Mouse (Mus musculus): ENCODE data around the gene Gale. TPM values are rescaled to one million over a fixed set of nuclear protein-coding genes. Genes with fewer than 3 reads are reported as not detected.
"Not testable (repeated sequence)": the region's sequence is repeated elsewhere in the genome, so short reads cannot be mapped to it uniquely, and the experiment has no call there.

The Gale gene
- total and polyA plus RNA-seq, 3 experiments, result 23.8 to 40.5 (median 32.9) TPM

DNA sequence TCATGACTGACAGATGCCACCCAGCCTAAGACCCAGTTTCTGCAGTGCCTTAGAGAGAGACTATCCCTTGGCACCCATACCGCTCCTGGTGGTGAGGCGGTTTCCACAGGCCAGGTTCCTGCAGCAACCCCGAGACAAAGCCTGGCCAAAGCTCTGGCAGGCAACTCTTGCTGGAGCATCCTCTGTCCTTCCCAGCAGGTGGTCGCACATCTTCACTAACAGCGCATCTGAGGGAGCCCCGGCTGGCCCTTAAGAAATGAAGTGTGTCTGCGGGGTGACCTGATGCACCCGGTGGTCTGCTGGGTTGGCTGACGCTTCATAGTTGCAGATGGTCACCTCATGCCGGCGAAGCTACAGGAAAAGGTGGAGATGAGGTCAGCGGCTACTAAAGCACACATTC lies 12.6 kb downstream of the Gale start:
- Histone ChIP-seq H3K9me3 (replicated peaks; ENCODE audit: low read length) (no peaks in the 10 kb centered on the region), H3K4me1 (ENCODE audit: control insufficient read depth in 1 of 2, insufficient read depth in 2 of 2) (peaks cover 3 to 17% of the 10 kb centered on the region in 2 experiments), H3K4me2 (ENCODE audit: insufficient read depth, low read depth, poor library complexity, severe bottlenecking) (no peak overlapping the region), H3K27me3 (replicated peaks) (no peaks in the 10 kb centered on the region), H3K36me3 (replicated peaks in 1 of 2; ENCODE audit: control insufficient read depth in 1 of 2, insufficient read depth in 1 of 2, low read length in 1 of 2) (peaks cover 36 to 57% of the 10 kb centered on the region in 2 experiments), H3K27ac (ENCODE audit: insufficient read depth, low read depth) (no peak overlapping the region), H3K79me2 (replicated peaks; ENCODE audit: control insufficient read depth, extremely low read depth, insufficient read depth, poor library complexity, severe bottlenecking) (peaks cover 13% of the 10 kb centered on the region), H3K4me3 (replicated peaks in 1 of 3; ENCODE audit: low read depth in 2 of 3, low read length in 2 of 3, poor library complexity in 1 of 3) (no peak overlapping the region), H3K9ac (ENCODE audit: insufficient read depth, low read depth) (no peak overlapping the region)
- dilution Hi-C loops (cut with MboI; ENCODE audit: extremely low pct_ligation_motif_present, extremely low pct_unique_long_range_greater_than_20kb, low sequenced_read_pairs) (no loop called here), in situ Hi-C loops (cut with MboI; ENCODE audit: low pct_ligation_motif_present, low pct_unique_long_range_greater_than_20kb, low sequenced_read_pairs) (loop anchor here (5.0 kb wide), 1 partner anchor 76 kb away; the partner anchor contains the start of gene Rpl11)
- no peak for DNase-seq (ENCODE audit: extremely low read depth)
- TF ChIP-seq POLR2AphosphoS2 (IDR thresholded peaks at IDR 0.05; ENCODE audit: low read depth, low read length), result no peak
- TF ChIP-seq SIN3A (IDR thresholded peaks at IDR 0.05; ENCODE audit: low read length), result no peak
- no peak for TF ChIP-seq ZMIZ1 (IDR thresholded peaks at IDR 0.05; ENCODE audit: low read depth, low read length)
- no peak for TF ChIP-seq ZNF384 (IDR thresholded peaks at IDR 0.05; ENCODE audit: low read depth, low read length)
- TF ChIP-seq EP300 (IDR thresholded peaks at IDR 0.05; ENCODE audit: low read length), result no peak
- no peak for TF ChIP-seq ETS1 (conservative IDR thresholded peaks at IDR 0.05; ENCODE audit: low read depth, low read length)
- TF ChIP-seq GABPA (IDR thresholded peaks at IDR 0.05; ENCODE audit: insufficient replicate concordance, low read depth, low read length), result no peak
- TF ChIP-seq CHD2 (IDR thresholded peaks at IDR 0.05; ENCODE audit: low read length), result no peak
- no peak for TF ChIP-seq MEF2A (IDR thresholded peaks at IDR 0.05; ENCODE audit: borderline replicate concordance, low read depth, low read length)
- TF ChIP-seq NELFE (IDR thresholded peaks at IDR 0.05; ENCODE audit: low read depth, low read length), result no peak
- TF ChIP-seq USF1 (IDR thresholded peaks at IDR 0.05; ENCODE audit: low read depth, low read length), result no peak
- TF ChIP-seq TCF12 (IDR thresholded peaks at IDR 0.05; ENCODE audit: low read depth, low read length), result no peak
- TF ChIP-seq ZC3H11A (IDR thresholded peaks at IDR 0.05; ENCODE audit: low read depth, low read length), result no peak

DNA sequence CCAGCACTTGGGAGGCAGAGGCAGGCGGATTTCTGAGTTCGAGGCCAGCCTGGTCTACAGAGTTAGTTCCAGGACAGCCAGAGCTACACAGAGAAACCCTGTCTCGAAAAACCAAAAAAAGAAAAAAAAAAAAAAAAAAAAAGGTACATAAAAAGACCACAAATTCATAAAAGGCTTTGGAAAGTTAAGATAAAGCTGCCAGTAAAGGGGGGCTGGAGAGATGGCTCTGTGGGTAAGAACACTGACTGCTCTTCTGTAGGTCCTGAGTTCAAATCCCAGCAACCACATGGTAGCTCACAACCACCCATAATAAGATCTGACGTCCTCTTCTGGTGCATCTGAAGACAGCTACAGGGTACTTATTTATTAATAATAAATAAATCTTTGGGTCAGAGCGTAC lies 16.7 kb downstream of the Gale start:
- H3K27ac ChIP-seq (ENCODE audit: insufficient read depth, low read depth); H3K79me2 ChIP-seq (replicated peaks; ENCODE audit: control insufficient read depth, extremely low read depth, insufficient read depth, poor library complexity, severe bottlenecking); H3K4me2 ChIP-seq (ENCODE audit: insufficient read depth, low read depth, poor library complexity, severe bottlenecking); dilution Hi-C loops (cut with MboI; ENCODE audit: extremely low pct_ligation_motif_present, extremely low pct_unique_long_range_greater_than_20kb, low sequenced_read_pairs); H3K4me3 ChIP-seq (replicated peaks in 1 of 3; ENCODE audit: low read depth in 2 of 3, low read length in 2 of 3, poor library complexity in 1 of 3); H3K27me3 ChIP-seq (replicated peaks); H3K9ac ChIP-seq (ENCODE audit: insufficient read depth, low read depth); in situ Hi-C loops (cut with MboI; ENCODE audit: low pct_ligation_motif_present, low pct_unique_long_range_greater_than_20kb, low sequenced_read_pairs); DNase-seq (ENCODE audit: extremely low read depth); H3K9me3 ChIP-seq (replicated peaks; ENCODE audit: low read length): not testable (repeated sequence)
- H3K36me3 ChIP-seq (replicated peaks in 1 of 2; ENCODE audit: control insufficient read depth in 1 of 2, insufficient read depth in 1 of 2, low read length in 1 of 2), result peaks cover 49 to 76% of the 10 kb centered on the region in 2 experiments
- H3K4me1 ChIP-seq (ENCODE audit: control insufficient read depth in 1 of 2, insufficient read depth in 2 of 2), result peaks cover 1 to 11% of the 10 kb centered on the region in 2 experiments; a peak in 2 of 4 replicates

DNA sequence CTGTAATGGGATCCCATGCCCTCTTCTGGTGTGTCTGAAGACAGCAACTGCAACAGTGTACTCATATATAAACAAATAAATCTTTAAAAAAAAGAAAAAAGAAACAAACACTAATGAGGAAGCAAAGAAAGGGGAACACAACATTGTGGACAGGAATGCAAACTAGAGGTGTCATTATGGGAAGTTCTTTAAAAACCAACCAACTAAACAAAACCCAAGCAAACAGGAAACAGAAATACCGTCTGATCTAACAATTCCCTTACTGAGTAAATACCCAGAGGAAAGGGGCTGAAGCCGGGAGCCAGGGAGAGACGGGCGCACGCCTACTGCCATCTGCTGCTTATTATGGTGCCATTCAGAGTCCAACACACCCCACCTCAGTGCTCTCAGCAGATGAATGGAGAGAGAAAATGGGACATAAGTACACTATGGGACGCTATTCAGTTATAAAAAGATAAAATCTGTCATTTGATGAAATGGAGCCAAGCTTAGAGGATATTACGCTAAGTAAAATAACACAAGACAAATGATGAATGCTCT lies 18.1 kb downstream of the Gale start:
- DNase-seq (ENCODE audit: extremely low read depth), result no peak

More for the DNA sequence above, 18.1 kb downstream of the Gale start:
- Histone ChIP-seq H3K4me2 (ENCODE audit: insufficient read depth, low read depth, poor library complexity, severe bottlenecking) (no peak overlapping the region), H3K27me3 (replicated peaks) (no peaks in the 10 kb centered on the region), H3K79me2 (replicated peaks; ENCODE audit: control insufficient read depth, extremely low read depth, insufficient read depth, poor library complexity, severe bottlenecking) (peaks cover 21% of the 10 kb centered on the region), H3K4me3 (replicated peaks in 1 of 3; ENCODE audit: low read depth in 2 of 3, low read length in 2 of 3, poor library complexity in 1 of 3) (no peak overlapping the region), H3K36me3 (replicated peaks in 1 of 2; ENCODE audit: control insufficient read depth in 1 of 2, insufficient read depth in 1 of 2, low read length in 1 of 2) (peaks cover 40 to 69% of the 10 kb centered on the region in 2 experiments), H3K27ac (ENCODE audit: insufficient read depth, low read depth) (no peak overlapping the region), H3K9ac (ENCODE audit: insufficient read depth, low read depth) (no peak overlapping the region), H3K9me3 (replicated peaks; ENCODE audit: low read length) (no peaks in the 10 kb centered on the region), H3K4me1 (ENCODE audit: control insufficient read depth in 1 of 2, insufficient read depth in 2 of 2) (peaks cover 2 to 19% of the 10 kb centered on the region in 2 experiments; a peak in 2 of 4 replicates)
- TF ChIP-seq POLR2AphosphoS2 (IDR thresholded peaks at IDR 0.05; ENCODE audit: low read depth, low read length) (0 out of 2 replicates have a peak, but pooled peaks have one; percentile 42), MXI1 (IDR thresholded peaks at IDR 0.05; ENCODE audit: low read depth, low read length) (no peak)
- in situ Hi-C loops (cut with MboI; ENCODE audit: low pct_ligation_motif_present, low pct_unique_long_range_greater_than_20kb, low sequenced_read_pairs), result no loop called here
- dilution Hi-C loops (cut with MboI; ENCODE audit: extremely low pct_ligation_motif_present, extremely low pct_unique_long_range_greater_than_20kb, low sequenced_read_pairs), result no loop called here

All from CH12.LX (cell line).